Mouse (Mus musculus) left cerebral cortex, adult 2 months (tissue): Measurements from ENCODE around the gene Macrod1. TPM values are rescaled to one million over a fixed set of nuclear protein-coding genes. Genes with fewer than 3 reads are reported as not detected.

Experiments
- DNase-seq, 2 experiments: peaks; one replicate each; pipeline ENCODE4 v3.0.0; 2021 to 2022; ENCODE audit warnings: low spot score in 2 of 2, mixed read lengths in 1 of 2; ENCODE audit errors: extremely low spot score in 1 of 2
- H3K27ac ChIP-seq: fragments of 200-600 bp; 2 replicates; pipeline ENCODE4 v1.8.1; 2022
- H3K4me3 ChIP-seq: fragments of 200-600 bp; 2 replicates; pipeline ENCODE4 v1.8.1; 2022
- CTCF ChIP-seq: fragments of 200-600 bp; IDR thresholded peaks from 2 replicates; pipeline ENCODE4 v1.8.1; 2022; ENCODE audit warnings: antibody characterized with exemption, mild to moderate bottlenecking, moderate library complexity
- intact Hi-C: fragments of 180-260 bp; cut with DNase I; formaldehyde crosslinking; loops from one replicate; pipeline ENCODE4 v1.15.1; 2025
- total RNA-seq, 2 experiments: library from RNA; stranded (reverse); gene quantifications; 2 replicates each; pipeline ENCODE4 v1.2.3; 2021

Gene Macrod1
- total RNA-seq, 2 experiments from 2014 or later = 13.3 to 15.7 TPM

GRCm38 (mm10) chr19:7089842-7090251 is 33.2 kb downstream of the Macrod1 start:
- H3K4me3 ChIP-seq = no peak overlapping the region
- no peak for DNase-seq
- intact Hi-C loops = no loop called here
- no peak for TF ChIP-seq CTCF
- peak overlapping the region; percentile 52; the same call in 1 of the 2 replicates for H3K27ac ChIP-seq

- no peak overlapping the region for H3K4me3 ChIP-seq
- peak in 1 of 2 experiments; percentile 57 for DNase-seq
- TF ChIP-seq CTCF = no peak
- intact Hi-C loops = no loop called here
- H3K27ac ChIP-seq = peak overlapping the region; percentile 52
Measured at GRCm38 (mm10) chr19:7090369-7091064, 33.9 kb downstream of the Macrod1 start.

- no peak for TF ChIP-seq CTCF
- no peak for DNase-seq
- Histone ChIP-seq H3K4me3 (no peak overlapping the region), H3K27ac (peak overlapping the region; percentile 40; the same call in 1 of the 2 replicates)
- intact Hi-C loops = no loop called here
Measured at GRCm38 (mm10) chr19:7091448-7092050, 34.9 kb downstream of the Macrod1 start.

GRCm38 (mm10) chr19:7092756-7093155 is 36.1 kb downstream of the Macrod1 start:
- no peak overlapping the region for H3K27ac ChIP-seq
- intact Hi-C loops = no loop called here

DNA sequence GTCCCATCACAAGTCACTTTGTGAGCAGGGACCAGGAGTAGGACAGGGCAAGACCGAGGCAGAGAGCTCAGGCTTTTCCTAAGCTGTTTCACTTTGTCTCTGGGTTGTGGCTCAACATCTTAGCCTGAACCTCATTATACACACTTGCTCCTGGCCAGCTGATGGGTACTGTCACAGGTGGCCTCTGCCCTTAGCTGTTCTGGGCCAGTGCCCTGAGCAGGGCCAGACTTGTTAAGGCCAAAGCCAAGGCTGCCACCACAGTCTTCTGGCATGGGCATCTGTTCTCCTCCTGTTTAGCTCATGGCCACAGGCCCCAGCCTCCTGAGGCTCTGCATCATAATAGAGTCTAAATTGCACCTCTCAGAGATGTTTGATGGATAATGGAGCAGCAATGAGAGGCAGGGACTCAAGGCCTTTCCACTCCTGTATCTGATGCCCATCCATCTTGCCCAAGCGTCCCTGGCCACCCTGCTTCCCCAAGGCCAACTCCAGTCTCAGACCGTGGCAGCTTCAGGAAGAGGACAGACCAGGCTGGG is 43.1 kb downstream of the Macrod1 start:
- no peak for TF ChIP-seq CTCF
- intact Hi-C loops = no loop called here
- Histone ChIP-seq H3K4me3 (no peak overlapping the region), H3K27ac (no peak overlapping the region)
- no peak for DNase-seq

More at GRCm38 (mm10) chr19:7092756-7093155, 36.1 kb downstream of the Macrod1 start:
- no peak for DNase-seq
- H3K4me3 ChIP-seq = no peak overlapping the region
- TF ChIP-seq CTCF = no peak

- TF ChIP-seq CTCF = no peak
- H3K4me3 ChIP-seq = no peak overlapping the region
- intact Hi-C loops = no loop called here
- H3K27ac ChIP-seq = no peak overlapping the region
- no peak for DNase-seq
Measured at GRCm38 (mm10) chr19:7102039-7102438, 45.4 kb downstream of the Macrod1 start.

GRCm38 (mm10) chr19:7103349-7103992 is 46.9 kb downstream of the Macrod1 start:
- no peak for DNase-seq
- H3K27ac ChIP-seq = no peak overlapping the region; the same call in 1 of the 2 replicates
- intact Hi-C loops = no loop called here
- H3K4me3 ChIP-seq = no peak overlapping the region
- no peak for TF ChIP-seq CTCF

- Histone ChIP-seq H3K4me3 (no peak overlapping the region), H3K27ac (no peak overlapping the region; the same call in 1 of the 2 replicates)
- TF ChIP-seq CTCF = no peak; the same call in 1 of the 2 replicates
- DNase-seq = no peak
- intact Hi-C loops = no loop called here
Measured at GRCm38 (mm10) chr19:7103993-7104401, 47.4 kb downstream of the Macrod1 start.

DNA sequence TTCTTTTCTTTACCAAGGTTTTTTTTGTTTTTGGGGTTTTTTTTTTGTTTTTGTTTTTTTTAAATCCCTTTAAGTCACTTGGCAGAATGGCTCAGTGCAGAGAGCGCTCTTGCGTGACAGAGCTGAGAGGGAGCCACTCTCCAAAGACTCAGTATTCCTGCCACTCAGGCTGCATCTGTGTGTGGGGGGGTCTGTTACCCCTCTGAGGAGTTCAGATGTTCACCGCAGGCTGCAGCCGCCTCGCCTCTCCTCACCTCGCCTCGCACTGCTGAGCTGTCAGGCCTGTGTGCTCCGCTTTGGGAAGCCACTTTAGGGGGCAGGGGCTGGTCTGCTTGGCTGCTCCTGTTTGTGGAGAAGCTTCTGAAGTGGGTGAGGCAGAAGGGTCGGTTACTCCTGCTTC is 48.9 kb downstream of the Macrod1 start, which contains the start of gene Flrt1:
TSS of gene Flrt1 (minus strand) at position 186 of the 400 bp plus-strand sequence.
- intact Hi-C loops = no loop called here
- Histone ChIP-seq H3K27ac (no peak within 1 kb of the TSS), H3K4me3 (no peak within 1 kb of the TSS)
- no peak for TF ChIP-seq CTCF
- DNase-seq = no peak

DNA sequence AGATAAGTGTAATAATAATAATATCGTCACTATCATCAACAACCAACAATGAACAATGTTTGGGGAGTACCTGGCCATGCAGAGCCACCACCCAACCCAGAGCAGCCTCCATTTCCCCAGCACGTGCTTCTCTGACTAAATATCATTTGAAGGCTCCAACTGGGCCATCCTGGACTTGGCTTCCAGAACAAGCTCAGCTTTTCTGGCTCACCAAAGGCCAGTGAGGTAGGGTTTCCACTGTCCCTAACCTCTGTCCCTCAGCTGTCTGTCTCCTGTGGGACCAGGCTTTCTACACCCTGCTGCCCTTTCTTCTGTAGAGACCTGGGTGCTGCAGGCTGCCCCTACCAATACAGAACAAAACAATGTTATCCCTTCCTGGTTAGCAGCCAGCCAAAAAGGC is 50.0 kb downstream of the Macrod1 start:
- Histone ChIP-seq H3K4me3 (no peak overlapping the region), H3K27ac (no peak overlapping the region)
- no peak for TF ChIP-seq CTCF
- intact Hi-C loops = no loop called here
- DNase-seq = no peak

DNA sequence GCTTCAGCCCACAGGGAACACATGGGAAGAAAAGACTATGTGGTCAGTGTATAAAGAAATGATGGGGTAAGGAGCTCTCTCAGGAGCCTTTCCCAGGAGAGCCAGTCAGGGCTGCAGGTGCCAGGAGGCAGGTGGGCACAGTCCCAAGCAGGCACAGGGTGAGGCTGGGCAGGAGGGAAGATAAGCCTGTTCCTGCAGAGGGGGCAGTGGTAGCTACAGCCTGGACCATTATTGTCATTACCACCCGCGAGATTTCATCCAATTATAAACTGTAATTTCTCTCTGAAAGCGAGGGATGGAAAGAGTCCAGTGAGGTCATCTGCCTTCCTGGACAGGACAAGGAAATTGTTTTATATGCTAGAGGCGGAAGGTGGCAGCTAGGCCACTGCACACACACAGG is 50.6 kb downstream of the Macrod1 start:
- intact Hi-C loops = no loop called here
- H3K4me3 ChIP-seq = no peak overlapping the region
- no peak for TF ChIP-seq CTCF
- H3K27ac ChIP-seq = no peak overlapping the region
- no peak for DNase-seq
